Mouse (Mus musculus) WW6 (cell line): ENCODE results near the gene Zfp131.

Source experiments
- DNase-seq: peaks from one replicate; pipeline ENCODE4 v3.0.0-alpha.2; 2013; ENCODE audit warnings: low read depth, low spot score

The Zfp131 gene

DNA sequence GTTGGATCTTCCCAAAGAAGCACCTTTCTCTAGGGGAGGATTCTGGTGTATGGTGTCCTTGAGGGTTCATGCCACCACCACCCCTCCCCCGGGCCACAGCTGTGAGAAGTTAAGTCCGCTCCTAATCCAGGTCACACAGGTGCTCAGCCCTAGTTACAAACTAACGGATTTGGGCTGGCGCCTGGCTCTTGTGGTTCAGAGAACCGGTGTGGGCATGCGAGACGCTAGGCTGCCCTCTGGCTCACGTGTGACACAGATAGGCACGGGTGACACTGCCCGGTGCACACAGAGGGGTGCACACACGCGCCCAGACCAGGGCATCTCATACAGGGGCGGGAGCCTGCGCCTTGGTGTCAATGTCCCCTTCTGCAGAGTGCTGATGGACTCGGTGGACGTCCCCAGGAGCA is 35.5 kb downstream of the Zfp131 start:
- DNase-seq, result no peak

DNA sequence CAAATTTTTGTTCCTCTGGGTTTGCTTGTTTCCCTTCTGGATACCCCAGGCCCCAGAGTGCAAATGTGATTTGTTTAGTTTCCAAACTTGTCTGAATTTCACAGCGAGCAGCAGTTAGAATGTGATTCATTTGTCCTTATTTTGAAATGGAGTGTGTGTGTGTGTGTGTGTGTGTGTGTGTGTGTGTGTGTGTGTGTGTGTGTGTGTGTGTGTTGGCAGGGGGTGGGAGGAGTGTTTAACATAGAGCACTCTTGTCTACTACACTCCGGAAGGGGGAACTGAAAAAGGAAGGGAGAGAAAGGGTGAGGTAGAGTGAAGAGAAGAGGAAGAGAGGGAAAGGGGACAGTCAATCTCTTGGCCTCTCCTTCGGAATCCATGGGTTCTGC is 36.1 kb downstream of the Zfp131 start:
- DNase-seq, result no peak

- no peak for DNase-seq
Observed at GRCm38 (mm10) chr13:119753859-119754634, 36.6 kb downstream of the Zfp131 start.

- DNase-seq, result no peak
Observed at GRCm38 (mm10) chr13:119746930-119747329, 43.8 kb downstream of the Zfp131 start.

- DNase-seq, result no peak
Observed at GRCm38 (mm10) chr13:119743470-119743869, 47.2 kb downstream of the Zfp131 start.

- DNase-seq, result no peak
Observed at GRCm38 (mm10) chr13:119742711-119743415, 47.8 kb downstream of the Zfp131 start.

- DNase-seq, result no peak
Observed at GRCm38 (mm10) chr13:119741390-119742237, 49.1 kb downstream of the Zfp131 start.

DNA sequence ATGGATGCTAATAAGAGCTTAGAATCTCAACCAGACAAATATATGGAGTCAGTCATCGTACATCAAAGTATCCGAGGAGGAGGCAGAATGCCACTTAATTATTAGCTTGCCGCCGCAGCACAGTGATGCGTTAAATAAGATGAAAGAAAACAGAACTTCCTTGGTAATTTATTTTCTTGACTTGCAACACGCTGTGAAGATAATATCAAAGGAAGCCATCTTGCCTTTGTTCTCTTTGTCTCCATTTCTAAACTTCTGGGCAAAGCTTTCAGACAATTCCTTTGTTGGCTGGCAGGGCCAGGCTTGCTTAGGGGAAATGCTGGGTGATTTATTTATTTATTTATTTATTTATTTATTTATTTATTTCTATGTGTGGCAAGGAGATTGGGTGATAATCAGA is 59.2 kb downstream of the Zfp131 start:
- DNase-seq, result no peak

GRCm38 (mm10) chr13:119729406-119729805 is 61.3 kb downstream of the Zfp131 start:
- no peak for DNase-seq

GRCm38 (mm10) chr13:119727608-119728387 is 62.9 kb downstream of the Zfp131 start:
- no peak for DNase-seq

GRCm38 (mm10) chr13:119724541-119724940 is 66.1 kb downstream of the Zfp131 start:
- no peak for DNase-seq

DNA sequence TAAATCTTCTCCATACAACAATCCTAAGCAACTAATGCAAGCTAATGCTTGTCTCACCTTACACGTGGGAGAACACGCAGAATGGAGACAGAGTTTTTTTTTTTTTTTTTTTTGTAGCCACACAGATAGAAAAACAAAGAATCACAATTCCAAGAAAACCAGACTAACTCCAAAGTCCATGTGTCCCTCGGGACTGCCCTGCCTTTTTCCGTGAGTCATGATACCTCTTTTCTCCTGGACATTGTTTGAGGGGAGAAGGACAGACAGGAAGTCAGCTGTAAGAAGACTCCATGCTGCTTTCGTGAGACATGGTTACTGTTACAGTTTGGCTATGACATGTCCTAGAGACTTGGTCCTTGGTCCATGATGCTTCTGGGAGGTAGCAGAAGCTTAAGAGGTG is 67.3 kb downstream of the Zfp131 start:
- no peak for DNase-seq

GRCm38 (mm10) chr13:119722447-119722846 is 68.2 kb downstream of the Zfp131 start:
- no peak for DNase-seq

GRCm38 (mm10) chr13:119716105-119716504 is 74.6 kb downstream of the Zfp131 start:
- no peak for DNase-seq
